Mouse (Mus musculus): Measurements from ENCODE around the gene Sh3pxd2b.

- no peak for TF ChIP-seq POLR2A (IDR thresholded peaks at IDR 0.05; ENCODE audit: insufficient read depth, low read depth, low read length)
- TF ChIP-seq CTCF (IDR thresholded peaks at IDR 0.05; ENCODE audit: insufficient read depth, low read depth, low read length), result no peak
Observed at GRCm38 (mm10) chr11:32407863-32408262, 60.2 kb downstream of the Sh3pxd2b start.
